Mouse (Mus musculus) ES-E14 (cell line): ENCODE results near the gene Dnm2.

Experiments used
- HCFC1 ChIP-seq: IDR thresholded peaks from 2 replicates; pipeline ENCODE4 v1.6.1; 2012; ENCODE audit warnings: low read length, inconsistent platforms, borderline replicate concordance; ENCODE audit not compliant: insufficient read depth
- MAFK ChIP-seq: IDR thresholded peaks from 2 replicates; pipeline ENCODE4 v1.6.1; 2014; ENCODE audit warnings: mild to moderate bottlenecking, low read depth, low read length, inconsistent platforms; ENCODE audit not compliant: insufficient read depth
- ZC3H11A ChIP-seq: IDR thresholded peaks from 2 replicates; pipeline ENCODE4 v1.6.1; 2012; ENCODE audit warnings: low read depth, mild to moderate bottlenecking, inconsistent platforms, low read length, borderline replicate concordance
- ZNF384 ChIP-seq: IDR thresholded peaks from 2 replicates; pipeline ENCODE4 v1.6.1; 2012; ENCODE audit warnings: low read depth, low read length, inconsistent platforms

- TF ChIP-seq ZNF384 (no peak), ZC3H11A (no peak), MAFK (no peak), HCFC1 (no peak)
Observed at GRCm38 (mm10) chr9:21547075-21547941, 122.6 kb downstream of the Dnm2 start.
